Mouse (Mus musculus) activated CD4-positive, CD25-positive, alpha-beta regulatory T cell, adult 4 months (primary cell): ENCODE data around the gene Ctnna3. TPM values are rescaled to one million over a fixed set of nuclear protein-coding genes. Genes with fewer than 3 reads are reported as not detected.
"Not testable (repeated sequence)": the region's sequence is repeated elsewhere in the genome, so short reads cannot be mapped to it uniquely, and the experiment has no call there.

ENCODE experiments used
- ATAC-seq: one replicate; pipeline ENCODE4 v1.8.0; 2017
- polyA plus RNA-seq, 2 experiments: library from polyadenylated mRNA; unstranded; fragments of 100-300 nt; shearing (Covaris generic); gene quantifications; one replicate each; pipeline ENCODE4 v1.2.1; 2017

The Ctnna3 gene
- polyA plus RNA-seq, 2 experiments from 2014 or later: 0.26 TPM; not detected in 1

- no peak for ATAC-seq
These were observed 794.5 kb downstream of the Ctnna3 start for GRCm38 (mm10) chr10:64224424-64224823.

DNA sequence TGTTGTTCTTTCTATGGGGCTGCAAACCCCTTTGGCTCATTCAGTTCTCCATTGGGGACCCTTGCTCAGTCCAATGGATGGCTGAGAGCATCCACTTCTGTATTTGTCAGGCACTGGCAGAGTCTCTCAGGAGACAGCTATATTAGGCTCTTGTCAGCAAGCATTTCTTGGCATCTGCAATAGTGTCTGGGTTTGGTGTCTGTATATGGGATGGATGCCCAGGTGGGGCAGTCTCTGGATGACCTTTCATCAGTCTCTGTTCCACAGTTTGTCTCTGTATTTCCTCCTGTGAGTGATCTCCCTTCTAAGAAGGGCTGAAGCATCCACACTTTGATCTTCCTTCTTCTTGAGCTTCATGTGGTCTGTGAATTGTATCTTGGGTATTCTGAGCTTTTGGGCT, 795.9 kb downstream of the Ctnna3 start:
- not testable (repeated sequence) for ATAC-seq

GRCm38 (mm10) chr10:64243421-64243820, 813.5 kb downstream of the Ctnna3 start:
- ATAC-seq: no peak

DNA sequence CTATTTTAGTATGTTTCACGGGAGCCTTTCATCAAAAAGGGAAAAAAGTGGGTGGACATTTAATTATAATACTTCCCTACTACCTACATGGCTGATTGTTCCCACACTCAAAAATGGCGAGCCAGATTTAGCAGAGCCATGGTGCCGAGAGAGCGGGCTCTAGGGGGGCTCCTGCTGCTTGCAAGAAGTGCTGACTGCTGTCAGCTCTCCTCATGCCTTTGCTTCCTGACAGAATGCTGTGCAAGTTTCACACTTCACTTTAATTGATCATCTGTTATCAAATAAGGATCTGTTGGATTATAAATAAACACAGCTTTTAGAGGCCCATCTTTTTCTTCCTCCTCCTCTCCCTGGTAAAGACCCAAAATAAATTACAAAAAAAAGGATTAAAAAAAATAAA, 838.3 kb downstream of the Ctnna3 start:
- ATAC-seq: no peak

DNA sequence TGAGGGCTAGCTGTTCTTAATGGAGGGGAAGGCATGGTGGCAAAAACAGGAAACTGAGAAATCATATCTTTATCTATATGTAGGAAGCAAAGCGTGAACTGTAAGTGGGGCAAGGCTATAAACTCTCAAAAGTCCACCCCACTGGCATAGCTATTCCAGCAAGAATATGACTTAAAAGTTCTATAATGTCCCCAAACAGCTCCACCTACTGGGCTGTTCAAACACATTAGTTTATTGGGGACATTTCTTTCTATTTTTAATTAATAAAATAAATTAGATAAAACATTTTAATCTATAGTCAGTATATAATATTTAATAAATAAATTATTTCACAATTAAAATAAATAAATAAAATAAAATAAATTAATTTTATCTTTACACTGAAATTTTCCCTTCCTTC, 845.2 kb downstream of the Ctnna3 start:
- ATAC-seq: no peak

GRCm38 (mm10) chr10:64278836-64279235, 848.9 kb downstream of the Ctnna3 start:
- ATAC-seq: no peak

DNA sequence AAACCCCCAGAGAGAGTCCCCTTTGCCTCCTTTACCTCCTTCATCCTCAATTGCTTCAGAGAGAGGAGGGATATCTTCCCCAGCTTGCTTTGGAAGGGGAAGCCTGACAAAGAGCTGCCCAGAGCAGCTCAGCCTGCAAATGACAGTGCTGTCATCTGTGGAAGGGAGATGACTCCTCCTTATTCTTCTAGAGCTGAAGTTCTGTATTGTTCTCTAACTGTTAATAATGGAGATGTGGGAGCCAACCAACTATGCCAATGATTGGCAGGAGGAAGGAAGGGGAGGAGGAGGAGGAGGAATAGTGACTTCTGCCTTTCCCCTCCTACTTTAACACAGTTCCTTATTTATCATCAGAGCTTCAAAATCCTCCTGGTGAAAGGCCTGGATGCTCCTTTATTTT, 875.9 kb downstream of the Ctnna3 start:
- no peak for ATAC-seq

GRCm38 (mm10) chr10:64311622-64312292, 881.9 kb downstream of the Ctnna3 start:
- no peak for ATAC-seq

DNA sequence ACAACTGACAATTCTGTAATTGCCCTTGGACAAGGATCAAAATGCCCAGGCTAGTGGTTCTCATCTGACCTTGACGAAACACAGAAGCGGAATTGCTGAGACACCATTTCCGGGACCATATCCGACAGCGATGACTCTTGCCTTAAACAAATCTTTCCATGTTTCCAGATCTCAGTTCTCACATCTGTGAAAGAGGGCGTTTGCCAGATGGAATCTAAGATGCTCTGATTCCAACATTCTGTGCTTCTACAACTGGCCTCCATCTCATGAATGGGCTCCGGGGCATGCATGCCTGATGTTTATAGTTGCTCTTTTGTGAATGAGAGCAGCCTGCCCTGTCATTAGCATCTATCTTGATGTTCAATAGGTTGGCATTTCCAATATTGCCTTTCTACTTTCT, 890.4 kb downstream of the Ctnna3 start:
- ATAC-seq: no peak

- ATAC-seq: no peak
These were observed 912.9 kb downstream of the Ctnna3 start for GRCm38 (mm10) chr10:64342702-64343379.

GRCm38 (mm10) chr10:64373288-64373687, 943.4 kb downstream of the Ctnna3 start:
- ATAC-seq: no peak

DNA sequence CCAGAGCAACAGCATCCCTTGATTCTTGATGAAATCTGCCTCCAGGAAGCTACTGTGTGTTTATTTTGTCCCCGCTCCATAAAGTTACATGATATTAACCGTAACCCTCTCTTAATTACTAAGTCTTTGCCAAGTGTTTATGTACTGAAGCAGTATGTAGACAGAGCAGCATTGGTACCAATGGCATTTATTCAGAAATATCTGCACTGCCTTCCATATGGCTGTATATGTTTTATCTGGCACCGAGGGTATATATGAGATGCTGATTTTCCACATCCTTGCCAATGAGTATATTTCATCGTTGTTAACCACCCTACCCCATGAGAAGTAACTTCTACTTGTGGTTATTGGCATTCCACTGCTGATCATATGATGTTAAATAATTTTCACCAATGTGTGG, 947.9 kb downstream of the Ctnna3 start:
- no peak for ATAC-seq

- ATAC-seq: no peak
These were observed 966.7 kb downstream of the Ctnna3 start for GRCm38 (mm10) chr10:64396579-64396978.

DNA sequence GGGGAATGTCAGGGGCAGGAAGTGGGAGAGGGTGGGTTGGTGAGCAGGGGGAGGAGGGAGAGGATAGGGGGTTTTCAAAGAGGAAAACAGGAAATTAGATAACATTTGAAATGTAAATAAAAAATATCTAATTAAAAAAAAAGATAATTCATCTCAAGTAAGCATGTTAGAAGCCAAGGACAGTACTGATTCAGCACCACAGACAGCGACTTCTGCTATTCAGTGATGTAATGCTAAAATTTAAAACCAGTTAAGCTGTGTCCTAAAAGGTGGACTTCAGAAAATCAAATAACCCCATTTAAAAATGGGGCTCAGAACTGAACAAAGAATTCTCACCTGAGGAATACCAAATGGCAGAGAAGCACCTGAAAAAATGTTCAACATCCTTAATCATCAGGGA, 988.5 kb downstream of the Ctnna3 start:
- ATAC-seq: not testable (repeated sequence)

- ATAC-seq: no peak
These were observed 1008.8 kb downstream of the Ctnna3 start for GRCm38 (mm10) chr10:64438736-64439135.

GRCm38 (mm10) chr10:64448624-64449023, 1018.7 kb downstream of the Ctnna3 start:
- no peak for ATAC-seq

- no peak for ATAC-seq
These were observed 1053.4 kb downstream of the Ctnna3 start for GRCm38 (mm10) chr10:64483281-64483680.

DNA sequence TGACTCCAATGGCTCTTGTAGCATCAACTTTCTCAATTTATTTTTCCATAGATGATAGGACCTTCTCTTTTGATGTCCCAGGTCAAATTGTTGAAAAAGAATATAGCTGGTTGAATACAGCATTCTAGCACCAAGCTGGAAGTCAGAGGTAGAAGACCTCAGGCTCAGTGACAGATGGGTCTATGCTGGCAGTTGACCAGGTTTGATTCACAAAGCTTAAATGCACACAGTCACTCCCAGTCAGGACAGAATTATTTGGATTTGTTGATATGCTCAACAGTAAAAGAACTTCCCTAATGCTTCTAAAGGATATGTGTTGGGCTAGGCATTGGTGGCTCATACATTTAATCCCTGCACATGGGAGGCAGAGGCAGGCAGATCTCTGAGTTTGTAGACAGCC, 1059.6 kb downstream of the Ctnna3 start:
- ATAC-seq: no peak

- no peak for ATAC-seq
These were observed 1113.7 kb downstream of the Ctnna3 start for GRCm38 (mm10) chr10:64543647-64544046.

- no peak for ATAC-seq
These were observed 1114.5 kb downstream of the Ctnna3 start for GRCm38 (mm10) chr10:64544389-64544788.

DNA sequence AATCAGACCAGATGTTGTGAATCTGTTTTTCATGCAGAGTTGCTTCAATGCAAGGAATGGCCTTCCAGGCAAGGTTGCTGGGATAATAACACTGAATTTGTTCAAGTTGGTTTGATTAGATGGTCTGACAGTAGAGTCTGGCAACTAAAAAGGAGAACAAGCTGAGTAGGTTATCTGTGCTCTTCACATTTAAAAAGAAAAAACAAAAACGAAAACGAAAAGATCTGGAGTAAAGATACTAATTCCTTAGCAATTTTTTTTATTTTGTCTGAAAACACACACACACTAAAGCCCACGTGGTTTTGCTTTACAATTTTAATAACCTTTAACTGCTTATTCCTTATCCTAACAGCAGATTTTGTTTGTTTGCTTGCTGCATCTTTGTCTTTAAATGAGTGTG, 1141.4 kb downstream of the Ctnna3 start:
- ATAC-seq: no peak

DNA sequence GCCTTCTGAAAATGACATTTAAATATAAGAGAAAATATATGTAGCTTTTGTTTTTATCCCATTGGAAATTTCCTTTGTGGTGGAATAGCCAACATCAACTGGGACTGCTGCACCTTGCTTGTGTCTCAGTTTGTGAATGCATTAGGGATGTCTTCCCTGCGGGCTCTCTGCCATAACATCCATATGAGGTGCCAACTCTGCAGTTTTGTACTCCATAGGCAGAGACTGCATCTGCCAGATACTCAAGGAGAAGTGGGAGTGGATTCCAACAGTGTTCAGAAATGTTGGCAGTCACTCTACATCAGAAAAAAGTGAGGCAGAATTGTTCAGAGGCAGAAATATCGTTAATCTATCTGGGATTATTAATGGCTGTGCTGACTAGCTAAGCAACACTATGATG, 1158.2 kb downstream of the Ctnna3 start:
- ATAC-seq: no peak

GRCm38 (mm10) chr10:64636760-64637159, 1206.9 kb downstream of the Ctnna3 start:
- ATAC-seq: no peak

DNA sequence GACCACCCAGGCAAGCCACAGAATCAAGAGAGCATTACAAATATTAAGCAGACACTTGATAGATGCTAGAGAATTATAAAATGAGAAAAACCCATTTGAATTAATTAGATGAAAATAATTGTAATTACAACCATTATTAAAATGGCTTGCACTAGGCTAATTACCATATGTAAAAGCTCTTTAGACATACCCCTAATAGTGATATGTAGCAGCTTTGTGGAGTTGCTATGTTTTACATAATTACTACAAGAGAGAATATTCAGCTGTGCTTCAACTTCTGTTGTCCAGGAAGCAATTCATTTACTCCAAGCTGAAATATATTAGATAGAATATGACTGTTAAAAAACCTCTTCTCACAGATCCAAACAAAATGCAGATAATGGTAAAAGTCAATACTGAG, 1209.2 kb downstream of the Ctnna3 start:
- no peak for ATAC-seq

DNA sequence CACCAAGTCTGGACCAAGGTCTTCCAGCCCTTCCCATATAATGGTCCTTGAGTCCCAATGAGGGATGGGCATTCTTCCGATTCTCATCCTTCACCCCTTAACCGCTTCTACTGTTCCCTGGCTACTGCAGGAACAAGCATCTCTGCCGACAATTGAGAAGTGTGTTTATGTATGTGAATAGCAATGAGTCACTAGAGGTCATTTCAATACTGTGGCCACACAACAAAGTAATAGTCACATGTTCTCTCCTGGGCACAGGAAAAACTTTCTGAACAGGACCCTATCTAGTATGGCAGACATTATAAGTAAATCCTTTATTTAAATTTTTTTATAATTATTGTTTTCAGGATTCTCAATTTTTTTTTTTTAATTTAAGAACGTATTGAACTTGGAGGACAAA, 1211.2 kb downstream of the Ctnna3 start:
- ATAC-seq: no peak
